Mouse (Mus musculus) stomach, embryonic 14.5 days (tissue): ENCODE results near the gene Twnk. TPM values are rescaled to one million over a fixed set of nuclear protein-coding genes. Genes with fewer than 3 reads are reported as not detected.
"Not testable (repeated sequence)": the region's sequence is repeated elsewhere in the genome, so short reads cannot be mapped to it uniquely, and the experiment has no call there.

Source experiments
- ATAC-seq: fragments of 200-750 bp; cut with Nextera tagmentation; 2 replicates; pipeline ENCODE4 v1.8.0; 2017; ENCODE audit warnings: low read depth, moderate TSS enrichment; ENCODE audit not compliant: insufficient number of reproducible peaks, insufficient read depth, low FRiP score
- H3K27ac ChIP-seq: fragments of 300-500 bp; sonication (generic); 2 replicates; pipeline ENCODE4 v1.5.1; 2014; ENCODE audit warnings: mild to moderate bottlenecking, low read length, moderate library complexity, mixed read lengths
- H3K27me3 ChIP-seq: fragments of 300-500 bp; sonication (generic); 2 replicates; pipeline ENCODE4 v1.6.1; 2014; ENCODE audit warnings: low read length, control low read depth, mixed read lengths; ENCODE audit not compliant: control insufficient read depth, insufficient read depth
- H3K36me3 ChIP-seq: fragments of 300-500 bp; sonication (generic); 2 replicates; pipeline ENCODE4 v1.6.1; 2014; ENCODE audit warnings: mild to moderate bottlenecking, control low read depth, low read length, moderate library complexity, mixed read lengths; ENCODE audit not compliant: control insufficient read depth, insufficient read depth
- H3K4me1 ChIP-seq: fragments of 300-500 bp; sonication (generic); 2 replicates; pipeline ENCODE4 v1.6.1; 2014; ENCODE audit warnings: low read length, control low read depth, mixed read lengths; ENCODE audit not compliant: control insufficient read depth, insufficient read depth
- H3K4me2 ChIP-seq: fragments of 300-500 bp; sonication (generic); replicated peaks from 2 replicates; pipeline ENCODE4 v1.6.1; 2014; ENCODE audit warnings: low read depth, low read length, control low read depth
- H3K4me3 ChIP-seq: fragments of 300-500 bp; sonication (generic); 2 replicates; pipeline ENCODE4 v1.5.1; 2014; ENCODE audit warnings: low read depth, low read length, control low read depth
- H3K9ac ChIP-seq: fragments of 300-500 bp; sonication (generic); replicated peaks from 2 replicates; pipeline ENCODE4 v1.6.1; 2014; ENCODE audit warnings: low read depth, mild to moderate bottlenecking, control low read depth, low read length, moderate library complexity, mixed read lengths
- H3K9me3 ChIP-seq: fragments of 300-500 bp; sonication (generic); 2 replicates; pipeline ENCODE4 v1.6.1; 2016; ENCODE audit warnings: low read depth, low read length, control low read depth; ENCODE audit not compliant: control insufficient read depth
- WGBS: fragments of 180-500 bp; shearing (Covaris S2); extraction: QIAGEN DNeasy Blood & Tissue Kit; methylation state at CpG from one replicate; pipeline ENCODE4 v1.1.7; 2014; 5-methylcytosine and 5-hydroxymethylcytosine counted together
- polyA plus RNA-seq: library from polyadenylated mRNA; unstranded; fragments of >200 nt; fragmentation: Nextera tagmentation; extraction: Ambion mirVana; gene quantifications from 2 replicates; pipeline ENCODE4 v1.2.1, GENCODE M21; 2014

The Twnk gene
- polyA plus RNA-seq, 1 experiment from 2014 or later, result 15.3 TPM

DNA sequence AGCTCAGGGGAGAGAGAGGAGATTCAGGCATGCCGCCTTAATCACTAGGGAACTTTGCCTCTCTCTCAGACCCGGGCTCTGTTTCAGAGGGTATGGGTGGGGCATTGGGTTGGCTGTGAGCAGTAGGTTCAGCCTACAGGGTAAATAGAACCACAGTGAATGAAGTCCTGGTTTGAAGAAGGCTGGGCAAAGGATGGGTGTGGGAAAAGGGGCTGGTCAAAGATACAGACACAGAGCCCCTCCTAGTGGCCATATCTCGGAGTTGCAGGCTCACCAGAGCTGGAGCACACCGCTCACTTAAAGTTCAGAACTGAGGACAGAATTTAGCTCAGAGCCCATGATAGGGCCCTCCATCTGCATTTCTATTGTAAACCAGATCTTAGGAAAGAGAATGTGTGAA, 26.3 kb downstream of the Twnk start:
- Histone ChIP-seq H3K9me3 (no peaks in the 10 kb centered on the region), H3K4me3 (no peak overlapping the region), H3K4me2 (no peak overlapping the region), H3K27me3 (no peaks in the 10 kb centered on the region), H3K27ac (no peak overlapping the region), H3K4me1 (peaks cover 19% of the 10 kb centered on the region; the same call in 1 of the 2 replicates), H3K9ac (no peak overlapping the region), H3K36me3 (peaks cover 14% of the 10 kb centered on the region)
- 14% methylated on average over 4 of the region's 4 CpGs for WGBS
- peak; percentile 62; the same call in 1 of the 2 replicates for ATAC-seq

DNA sequence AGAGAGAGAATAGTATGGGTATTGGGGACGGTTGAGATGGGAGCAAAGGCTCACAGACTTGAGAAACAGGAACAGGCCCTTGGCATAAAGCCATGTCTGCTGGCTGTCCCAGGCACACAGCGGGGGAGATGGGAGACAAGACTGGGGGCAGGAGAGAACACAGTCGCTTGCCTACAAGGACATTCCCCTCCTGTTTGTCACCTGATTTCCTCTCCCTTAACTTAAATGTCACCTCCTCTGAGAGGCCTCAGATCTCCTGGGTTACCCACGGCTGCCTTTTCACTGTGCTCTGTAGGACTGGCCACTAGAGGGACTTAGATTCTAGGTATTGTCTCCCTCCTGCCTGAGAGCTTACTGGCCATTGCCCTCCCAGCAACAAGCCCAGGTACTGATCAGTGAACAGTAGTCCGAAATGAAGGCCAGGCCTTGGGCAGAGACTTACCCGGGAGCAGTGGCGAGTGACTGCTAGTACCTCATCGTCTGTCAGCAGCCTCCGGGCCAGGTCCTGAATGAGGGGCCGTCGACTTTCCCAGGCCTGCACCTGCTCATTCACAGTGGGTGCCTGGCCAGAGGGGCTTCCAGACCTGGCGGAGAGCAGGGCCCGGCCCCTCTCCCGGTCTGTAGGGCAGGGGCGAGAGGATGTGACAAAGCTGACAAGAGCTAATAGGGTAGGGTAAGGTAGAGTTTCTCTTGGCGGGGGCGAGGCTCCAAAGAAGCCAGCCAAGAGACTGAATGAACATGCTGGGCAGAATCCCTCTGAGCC, 27.3 kb downstream of the Twnk start:
- ATAC-seq, result no peak
- WGBS, result 56% methylated on average over 17 of the region's 17 CpGs
- Histone ChIP-seq H3K9me3 (no peaks in the 10 kb centered on the region), H3K9ac (no peak overlapping the region), H3K4me2 (no peak overlapping the region), H3K4me1 (peaks cover 19% of the 10 kb centered on the region; the same call in 1 of the 2 replicates), H3K27ac (no peak overlapping the region), H3K36me3 (peaks cover 7% of the 10 kb centered on the region), H3K4me3 (no peak overlapping the region), H3K27me3 (no peaks in the 10 kb centered on the region)

GRCm38 (mm10) chr19:45036867-45037266, 31.4 kb downstream of the Twnk start:
- H3K4me1 ChIP-seq, result 0 out of 2 replicates have a peak, but pooled peaks cover 5% of the 10 kb centered on the region
- WGBS, result 34% methylated on average over 16 of the region's 16 CpGs
- H3K36me3 ChIP-seq, result no peaks in the 10 kb centered on the region
- no peak overlapping the region for H3K9ac ChIP-seq
- H3K9me3 ChIP-seq, result no peaks in the 10 kb centered on the region
- no peak overlapping the region for H3K27ac ChIP-seq
- no peak overlapping the region for H3K4me2 ChIP-seq
- no peak for ATAC-seq
- no peak overlapping the region for H3K4me3 ChIP-seq
- H3K27me3 ChIP-seq, result no peaks in the 10 kb centered on the region

DNA sequence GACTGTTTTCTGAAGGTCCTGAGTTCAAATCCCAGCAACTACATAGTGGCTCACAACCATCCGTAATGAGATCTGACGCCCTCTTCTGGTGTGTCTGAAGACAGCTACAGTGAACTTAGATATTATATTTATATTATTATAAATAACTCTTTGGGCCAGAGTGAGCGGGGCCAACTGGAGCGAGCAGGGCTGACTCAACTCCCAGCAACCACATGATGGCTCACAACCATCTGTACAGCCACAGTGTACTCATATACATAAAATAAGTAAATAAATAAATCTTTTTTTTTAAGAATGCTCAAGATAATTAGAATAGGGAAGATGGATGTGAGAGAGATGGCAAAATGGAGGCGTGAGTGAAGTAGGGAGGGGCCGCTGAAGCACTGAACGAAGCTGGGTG, 32.7 kb downstream of the Twnk start:
- H3K9me3 ChIP-seq, H3K36me3 ChIP-seq, H3K4me3 ChIP-seq, H3K4me1 ChIP-seq, H3K4me2 ChIP-seq, H3K27me3 ChIP-seq, ATAC-seq, H3K27ac ChIP-seq, H3K9ac ChIP-seq: not testable (repeated sequence)
- WGBS, result 88% methylated on average over 7 of the region's 7 CpGs

DNA sequence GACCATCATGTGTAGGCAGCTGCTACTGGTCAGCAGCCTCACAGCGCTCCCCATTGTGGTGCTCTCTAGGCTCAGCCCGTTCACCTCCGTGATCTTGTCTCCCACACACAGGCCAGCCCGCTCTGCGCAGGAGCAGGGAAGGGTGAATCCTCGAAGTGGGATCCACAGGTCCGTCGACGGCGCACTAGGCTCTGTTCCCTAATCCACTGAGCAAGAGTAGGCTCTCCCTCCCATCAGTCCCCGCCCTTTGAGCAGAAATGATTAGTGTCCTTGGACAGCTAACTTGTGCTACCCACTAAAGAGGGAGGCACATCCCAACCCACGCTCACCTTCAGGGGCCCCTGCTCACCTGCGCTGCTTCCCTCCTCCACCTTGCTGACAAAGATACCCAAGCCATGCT, 34.8 kb downstream of the Twnk start:
- Histone ChIP-seq H3K9ac (no peak overlapping the region), H3K36me3 (no peaks in the 10 kb centered on the region), H3K27me3 (no peaks in the 10 kb centered on the region), H3K4me1 (no peaks in the 10 kb centered on the region), H3K27ac (no peak overlapping the region), H3K9me3 (no peaks in the 10 kb centered on the region), H3K4me3 (no peak overlapping the region), H3K4me2 (no peak overlapping the region)
- WGBS, result 42% methylated on average over 13 of the region's 13 CpGs
- ATAC-seq, result no peak

- no peak overlapping the region for H3K27ac ChIP-seq
- H3K36me3 ChIP-seq, result no peaks in the 10 kb centered on the region
- 0 out of 2 replicates have a peak, but pooled peaks cover 6% of the 10 kb centered on the region for H3K27me3 ChIP-seq
- no peak overlapping the region for H3K9ac ChIP-seq
- 67% methylated on average over 11 of the region's 11 CpGs for WGBS
- H3K4me2 ChIP-seq, result no peak overlapping the region
- H3K9me3 ChIP-seq, result no peaks in the 10 kb centered on the region
- H3K4me3 ChIP-seq, result no peak overlapping the region
- H3K4me1 ChIP-seq, result peaks cover 13% of the 10 kb centered on the region
- no peak for ATAC-seq
Measured at GRCm38 (mm10) chr19:45044389-45044927, 39.0 kb downstream of the Twnk start.

DNA sequence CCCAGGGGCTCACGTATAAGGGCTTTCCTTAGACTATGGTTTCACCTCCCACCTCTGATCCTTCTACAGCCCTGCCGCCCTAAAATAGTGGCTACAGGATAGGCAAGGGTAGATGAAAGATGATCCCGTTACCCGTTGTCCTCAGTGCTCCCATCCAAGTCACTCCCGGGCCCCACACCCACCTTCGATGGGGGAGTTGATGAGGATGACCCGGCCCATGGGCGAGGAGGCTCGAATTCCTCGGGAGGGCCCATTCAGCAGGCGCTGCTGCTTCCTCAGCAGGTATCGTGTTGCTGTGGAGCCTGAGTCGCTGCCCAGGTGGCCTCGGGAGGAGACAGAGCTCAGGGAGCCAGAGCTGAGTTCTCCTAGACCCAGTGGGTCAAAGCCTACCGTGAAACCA, 39.8 kb downstream of the Twnk start:
- no peak for ATAC-seq
- no peaks in the 10 kb centered on the region for H3K9me3 ChIP-seq
- WGBS, result 42% methylated on average over 15 of the region's 15 CpGs
- H3K4me2 ChIP-seq, result no peak overlapping the region
- H3K4me3 ChIP-seq, result no peak overlapping the region
- no peak overlapping the region for H3K27ac ChIP-seq
- peaks cover 13% of the 10 kb centered on the region for H3K4me1 ChIP-seq
- H3K9ac ChIP-seq, result no peak overlapping the region
- no peaks in the 10 kb centered on the region for H3K36me3 ChIP-seq
- H3K27me3 ChIP-seq, result 0 out of 2 replicates have a peak, but pooled peaks cover 6% of the 10 kb centered on the region

DNA sequence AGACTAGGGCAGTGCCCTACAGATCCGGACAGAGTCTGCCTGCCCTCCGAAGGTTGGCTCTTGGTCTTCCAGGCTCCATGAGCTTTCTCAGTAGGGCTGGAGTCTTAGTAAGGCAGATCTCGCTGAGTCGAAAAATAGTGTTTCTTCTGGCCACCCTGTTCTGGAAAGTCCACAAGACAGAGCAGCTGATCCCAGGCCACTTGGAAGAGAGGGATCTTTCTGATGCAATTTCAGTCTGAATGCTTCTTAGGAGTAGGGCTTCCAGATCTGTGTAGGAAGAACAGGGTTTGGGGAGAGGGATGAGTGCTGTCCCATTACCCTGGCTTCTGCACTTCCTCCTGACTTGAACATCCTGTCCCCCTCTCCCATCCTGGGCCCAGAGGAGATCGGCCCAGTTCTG, 40.2 kb downstream of the Twnk start, which contains the start of gene Pdzd7:
TSS of gene Pdzd7 (minus strand) at position 67 of the 400 bp plus-strand sequence.
- no peak within 1 kb of the TSS for H3K27ac ChIP-seq
- H3K27me3 ChIP-seq, result 0 out of 2 replicates have a peak, but pooled peaks cover 6% of the 10 kb centered on the region
- H3K36me3 ChIP-seq, result no peaks in the 10 kb centered on the region; the same call in 1 of the 2 replicates
- ATAC-seq, result no peak
- 72% methylated on average over 5 of the region's 5 CpGs for WGBS
- no peak within 1 kb of the TSS; the same call in 1 of the 2 replicates for H3K9ac ChIP-seq
- H3K9me3 ChIP-seq, result no peaks in the 10 kb centered on the region
- H3K4me1 ChIP-seq, result peaks cover 13% of the 10 kb centered on the region
- peak within 1 kb of the TSS; percentile 45 for H3K4me3 ChIP-seq
- H3K4me2 ChIP-seq, result peak within 1 kb of the TSS; percentile 81
